Mouse (Mus musculus) cerebellum, adult 8-10 months (tissue): ENCODE data around the gene Prkar2b.
"Not testable (repeated sequence)": the region's sequence is repeated elsewhere in the genome, so short reads cannot be mapped to it uniquely, and the experiment has no call there.

ENCODE experiments used
- DNase-seq: peaks from one replicate; pipeline ENCODE4 v3.0.0; 2022

Gene Prkar2b

GRCm38 (mm10) chr12:32059135-32059534 is 2.0 kb downstream of the Prkar2b start:
- DNase-seq: no peak

GRCm38 (mm10) chr12:32057461-32058199 is 3.5 kb downstream of the Prkar2b start:
- DNase-seq: no peak

GRCm38 (mm10) chr12:32055797-32056196 is 5.3 kb downstream of the Prkar2b start:
- no peak for DNase-seq

GRCm38 (mm10) chr12:32054476-32055166 is 6.5 kb downstream of the Prkar2b start:
- no peak for DNase-seq

- no peak for DNase-seq
Measured at GRCm38 (mm10) chr12:32053637-32054366, 7.3 kb downstream of the Prkar2b start.

GRCm38 (mm10) chr12:32052882-32053281 is 8.2 kb downstream of the Prkar2b start:
- DNase-seq: no peak

- DNase-seq: no peak
Measured at GRCm38 (mm10) chr12:32050165-32050564, 10.9 kb downstream of the Prkar2b start.

- no peak for DNase-seq
Measured at GRCm38 (mm10) chr12:32045566-32046330, 15.3 kb downstream of the Prkar2b start.

GRCm38 (mm10) chr12:32044487-32045134 is 16.5 kb downstream of the Prkar2b start:
- no peak for DNase-seq

GRCm38 (mm10) chr12:32033536-32033935 is 27.6 kb downstream of the Prkar2b start:
- DNase-seq: no peak

GRCm38 (mm10) chr12:32032917-32033316 is 28.2 kb downstream of the Prkar2b start:
- DNase-seq: no peak

- DNase-seq: no peak
Measured at GRCm38 (mm10) chr12:32018376-32018750, 42.7 kb downstream of the Prkar2b start.

GRCm38 (mm10) chr12:32017636-32018375 is 43.3 kb downstream of the Prkar2b start:
- no peak for DNase-seq

GRCm38 (mm10) chr12:32016472-32016871 is 44.6 kb downstream of the Prkar2b start:
- DNase-seq: no peak

GRCm38 (mm10) chr12:32015268-32015769 is 45.8 kb downstream of the Prkar2b start:
- no peak for DNase-seq

GRCm38 (mm10) chr12:32014811-32015210 is 46.3 kb downstream of the Prkar2b start:
- no peak for DNase-seq

- no peak for DNase-seq
Measured at GRCm38 (mm10) chr12:32012169-32012568, 48.9 kb downstream of the Prkar2b start.

- DNase-seq: no peak
Measured at GRCm38 (mm10) chr12:32011128-32011527, 50.0 kb downstream of the Prkar2b start.

GRCm38 (mm10) chr12:32009985-32010369 is 51.1 kb downstream of the Prkar2b start:
- DNase-seq: not testable (repeated sequence)

GRCm38 (mm10) chr12:32009267-32009984 is 51.7 kb downstream of the Prkar2b start:
- DNase-seq: no peak

- no peak for DNase-seq
Measured at GRCm38 (mm10) chr12:32008728-32009127, 52.4 kb downstream of the Prkar2b start.
